8 mouse cellular contexts compared by ENCODE assay signal in the genomic region with DNA sequence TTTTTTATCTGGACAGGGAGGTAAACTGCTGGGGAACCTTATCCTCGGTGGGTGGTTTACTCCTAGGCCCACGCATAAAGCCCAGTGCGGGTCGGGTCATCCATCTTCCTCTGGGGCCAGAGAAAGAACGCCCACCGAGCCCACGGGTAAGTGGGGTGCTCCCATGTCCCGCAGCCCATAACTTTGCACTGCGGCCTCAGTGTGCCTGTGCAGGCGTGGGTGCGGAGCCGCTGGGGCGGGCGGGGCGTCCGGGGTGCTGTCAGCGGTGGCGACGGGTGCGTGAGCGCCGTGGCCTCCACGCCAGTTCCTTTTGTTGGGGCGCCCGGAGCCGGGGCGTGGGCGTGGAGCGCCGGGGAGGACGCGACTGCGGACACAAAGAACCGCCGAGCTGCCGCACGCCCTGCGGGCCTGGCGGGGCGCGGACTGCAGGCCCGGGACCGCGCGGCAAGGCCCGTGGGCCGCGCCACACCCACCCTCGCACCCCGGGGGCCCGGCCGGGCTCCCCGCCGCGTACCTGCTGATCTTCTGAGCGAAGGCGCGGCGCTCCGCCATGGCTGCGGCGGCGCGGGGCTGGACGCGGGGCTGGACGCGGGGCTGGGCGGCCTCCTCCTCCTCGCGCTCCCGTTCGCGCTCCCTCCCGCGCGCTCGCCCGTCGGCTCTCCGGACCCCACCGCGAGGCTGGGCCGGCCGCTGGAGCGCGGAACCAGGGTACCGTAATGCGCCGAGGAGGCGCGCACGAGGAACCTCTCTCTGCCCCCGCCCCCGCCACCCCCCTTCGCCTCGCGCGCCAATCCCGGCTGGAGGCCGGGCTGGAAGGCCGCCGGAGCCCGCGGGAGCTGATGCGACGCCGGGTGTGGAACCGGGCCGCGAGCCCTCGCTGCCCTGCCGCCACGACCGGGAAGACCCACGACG. TPM values are rescaled to one million over a fixed set of nuclear protein-coding genes. Genes with fewer than 3 reads are reported as not detected.
DNase-seq lines count a peak whose midpoint lies in the region; ATAC-seq lines count a peak whose summit lies in the region.

A gene (minus strand): TSS at position 705 of the 912 bp plus-strand sequence.

- ATAC-seq in intestine, embryonic 14.5 days (replicated peaks; ENCODE audit: low FRiP score, low TSS enrichment, low read depth), result peak; percentile 96

- H3K4me2 ChIP-seq in intestine, embryonic 14.5 days (ENCODE audit: low read length), result peak within 1 kb of the TSS; percentile 77

- peak; percentile 93 for DNase-seq in adrenal gland, postnatal 25 days
- peak; percentile 92 for DNase-seq in embryo, embryonic 9.5 days (ENCODE audit: extremely low spot score)
- DNase-seq in gastrocnemius, postnatal 36 days, result peak; percentile 81 to 85
- peak; percentile 94 for DNase-seq in intestine, embryonic 14.5 days (ENCODE audit: low spot score)
- DNase-seq in left cerebral cortex, postnatal 10 days (ENCODE audit: extremely low spot score in 1 of 2, low spot score in 2 of 2), result peak; percentile 66 to 89
- DNase-seq in right cerebral cortex, postnatal 25 days, result peak; percentile 84
- DNase-seq in yolk sac, embryonic 10.5 days (ENCODE audit: low spot score), result peak; percentile 92

- peak within 1 kb of the TSS; percentile 91 for H3K4me3 ChIP-seq in intestine, embryonic 14.5 days (ENCODE audit: low read depth, low read length)
- H3K4me3 ChIP-seq in megakaryocyte, embryonic 14.5 days (replicated peaks), result peak within 1 kb of the TSS; percentile 93

- H3K4me1 ChIP-seq in intestine, embryonic 14.5 days (replicated peaks; ENCODE audit: control insufficient read depth, insufficient read depth, low read length), result peaks cover 32% of the 10 kb centered on the region
- H3K4me1 ChIP-seq in megakaryocyte, embryonic 14.5 days, result peaks cover 15% of the 10 kb centered on the region

- H3K27ac ChIP-seq in intestine, embryonic 14.5 days (ENCODE audit: low read depth), result peak within 1 kb of the TSS; percentile 80

- H3K9ac ChIP-seq in intestine, embryonic 14.5 days (ENCODE audit: low read length), result peak within 1 kb of the TSS; percentile 98

- intact Hi-C loops in gastrocnemius, postnatal 36 days (cut with DNase I), result no loop called here
- intact Hi-C loops in left cerebral cortex, postnatal 10 days (cut with DNase I), result loop anchor here (5.0 kb wide), 1 partner anchor 62 kb away; no protein-coding TSS in a partner anchor

- H3K9me3 ChIP-seq in intestine, embryonic 14.5 days (ENCODE audit: control insufficient read depth, low read length), result no peaks in the 10 kb centered on the region
- no peaks in the 10 kb centered on the region for H3K9me3 ChIP-seq in megakaryocyte, embryonic 14.5 days

- no peaks in the 10 kb centered on the region for H3K36me3 ChIP-seq in intestine, embryonic 14.5 days (ENCODE audit: control insufficient read depth, insufficient read depth, low read length)
- no peaks in the 10 kb centered on the region for H3K36me3 ChIP-seq in megakaryocyte, embryonic 14.5 days (replicated peaks; ENCODE audit: low read length)

- under 1% methylated on average over 76 of the region's 117 CpGs for WGBS in intestine, embryonic 14.5 days

- H3K27me3 ChIP-seq in intestine, embryonic 14.5 days (replicated peaks; ENCODE audit: control insufficient read depth, insufficient read depth, low read length), result no peaks in the 10 kb centered on the region
- H3K27me3 ChIP-seq in megakaryocyte, embryonic 14.5 days (replicated peaks), result peaks cover 29% of the 10 kb centered on the region

RNA-seq across cellular contexts. Expression of the gene that starts here (rescaled TPM):
- total RNA-seq in adrenal gland, postnatal 25 days (2021), result 57.2 and 74.6 TPM in 2 replicates
- 1 to 10 TPM; 6.4 to 6.8 TPM for total RNA-seq in gastrocnemius, postnatal 36 days (2021)
- polyA plus RNA-seq in intestine, embryonic 14.5 days (2014; fragmentation: Nextera tagmentation; extraction: Ambion mirVana), result 67.4 and 76.8 TPM in 2 replicates
- 10 to 100 TPM; 62.8 to 70.9 TPM for total RNA-seq in left cerebral cortex, postnatal 10 days (2021)
- 0.41 TPM in 1 of 2 replicates, not detected in the other for polyA plus RNA-seq in megakaryocyte, embryonic 14.5 days (2012; ENCODE audit: insufficient read depth, low replicate concordance)

Comparison
In these comparisons a context has a peak if more than half of its experiments do, and no peak if none do; other contexts are left out.
1. Peak in every context shown above with its lines: DNase-seq, ATAC-seq, H3K4me3 ChIP-seq and H3K27ac ChIP-seq.
2. RNA of the gene that starts here (polyA plus RNA-seq): 67.4 to 76.8 TPM in intestine, embryonic 14.5 days; 0.41 TPM in megakaryocyte, embryonic 14.5 days; every median in the first group is over 10 times any median in the second.